Comparison of ENCODE assay signal across 9 mouse cellular contexts in the genomic region with DNA sequence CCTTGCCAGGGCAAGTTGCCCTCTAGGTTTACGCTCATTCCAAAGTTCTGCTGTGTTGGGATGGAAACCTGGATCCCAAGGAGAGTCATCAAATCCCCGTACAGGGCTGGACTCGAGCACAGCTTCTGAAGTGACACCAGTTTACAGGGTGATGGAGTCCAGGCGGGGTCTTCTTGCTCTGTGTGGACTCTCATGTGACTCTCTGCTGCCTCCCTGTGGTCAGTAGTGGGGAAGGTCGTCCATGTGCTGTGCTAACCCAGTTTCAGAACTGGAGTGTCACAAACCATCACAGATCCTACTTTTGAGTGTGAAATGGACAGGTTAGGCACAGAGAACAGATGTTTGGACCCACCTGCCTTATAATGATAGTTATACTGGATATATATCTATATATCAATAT. TPM values are rescaled to one million over a fixed set of nuclear protein-coding genes. Genes with fewer than 3 reads are reported as not detected.
DNase-seq lines count a peak whose midpoint lies in the region; ATAC-seq lines count a peak whose summit lies in the region.
"Had no signal": no experiment of that assay in that cellular context is flagged by ENCODE, and none has a peak within 500 bp of the region (broad histone marks: within the 10 kb centered on the region; RNA-seq: fewer than 3 reads in every experiment).

No protein-coding gene starts in this region.

- H3K9ac ChIP-seq in hindbrain, embryonic 13.5 days = no peak overlapping the region

- ATAC-seq in frontal cortex, adult (ENCODE audit: low TSS enrichment) = peak; percentile 83
- peak; percentile 78 for ATAC-seq in hindbrain, embryonic 13.5 days (ENCODE audit: low FRiP score)

- no peaks in the 10 kb centered on the region for H3K36me3 ChIP-seq in hindbrain, embryonic 13.5 days

- no peak overlapping the region for H3K4me3 ChIP-seq in hindbrain, embryonic 13.5 days
- H3K4me3 ChIP-seq: megakaryocyte, embryonic 14.5 days had no signal

- H3K4me2 ChIP-seq in hindbrain, embryonic 13.5 days = no peak overlapping the region

- H3K27me3 ChIP-seq in hindbrain, embryonic 13.5 days = no peaks in the 10 kb centered on the region

- DNase-seq in NIH3T3 (ENCODE audit: low read depth) = peak; percentile 88
- peak; percentile 61 to 66 for DNase-seq in cerebellum, adult 18-20 months
- peak; percentile 44 for DNase-seq in layer of hippocampus, adult 9-11 months
- DNase-seq in lung, postnatal 25 days (ENCODE audit: low spot score) = peak; percentile 67
- peak; percentile 40 for DNase-seq in right cerebral cortex, adult 18-20 months
- peak; percentile 35 to 43 for DNase-seq in urinary bladder, postnatal 36 days (ENCODE audit: low spot score in 2 of 2)

- H3K9me3 ChIP-seq in hindbrain, embryonic 13.5 days = no peaks in the 10 kb centered on the region

- H3K27ac ChIP-seq in hindbrain, embryonic 13.5 days = no peak overlapping the region

- 27% methylated on average over 5 of the region's 5 CpGs for WGBS in hindbrain, embryonic 13.5 days

- H3K4me1 ChIP-seq in hindbrain, embryonic 13.5 days (replicated peaks) = no peaks in the 10 kb centered on the region

RNA-seq across cellular contexts. Expression of gene Cckar, which starts 35.2 kb away (rescaled TPM):
- 1.9 and 2.6 TPM in 2 replicates for polyA plus RNA-seq in hindbrain, embryonic 13.5 days (2015; fragmentation: Nextera tagmentation; extraction: Ambion mirVana)
